ENCODE assay signal across 10 mouse cellular contexts in the genomic region with DNA sequence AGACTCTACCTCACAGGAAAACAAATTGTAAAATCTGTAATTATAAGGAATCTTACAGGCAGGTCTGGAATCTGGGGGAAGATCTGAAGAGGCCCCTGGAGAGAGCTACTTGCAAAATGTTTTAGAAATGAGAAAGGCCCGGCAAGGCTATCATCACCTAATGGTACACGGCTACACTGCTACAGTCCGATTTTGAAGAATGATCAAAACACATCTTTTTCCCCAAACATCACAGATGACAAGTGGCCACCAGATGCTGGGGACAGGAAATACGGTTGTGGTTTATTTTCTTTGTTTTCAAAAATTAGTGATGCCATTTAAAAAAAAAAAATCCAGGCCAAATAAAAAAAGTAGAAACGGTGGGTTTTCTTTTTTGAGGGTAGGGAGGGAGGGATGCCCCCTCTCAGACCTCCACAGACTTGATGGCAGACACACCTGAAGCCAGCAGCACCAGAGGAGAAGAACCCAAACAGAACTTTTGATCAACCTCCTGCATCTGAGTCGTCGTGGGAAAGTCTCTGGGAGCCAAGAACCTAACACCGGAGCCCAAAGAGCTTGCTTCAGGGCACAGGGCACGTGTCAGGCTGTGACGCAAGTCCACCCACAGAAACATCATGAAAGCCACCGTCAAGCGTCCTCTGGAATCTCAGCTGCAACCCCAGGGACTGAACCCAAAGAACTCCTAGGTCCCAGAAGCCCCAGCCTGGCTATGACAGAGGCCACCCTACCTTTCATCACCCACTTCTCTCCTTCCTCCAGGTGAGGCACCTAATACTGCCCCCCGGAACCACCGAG. TPM values are rescaled to one million over a fixed set of nuclear protein-coding genes. Genes with fewer than 3 reads are reported as not detected.
A peak's percentile ranks its signal among the peaks of the same experiment; 100 is the strongest.
DNase-seq lines count a peak whose midpoint lies in the region; ATAC-seq lines count a peak whose summit lies in the region.
"Had no signal": no experiment of that assay in that cellular context is flagged by ENCODE, and none has a peak within 500 bp of the region (broad histone marks: within the 10 kb centered on the region; RNA-seq: fewer than 3 reads in every experiment).

No protein-coding gene starts in this region.

- H3K9me3 ChIP-seq in embryonic facial prominence, embryonic 10.5 days = no peaks in the 10 kb centered on the region
- no peaks in the 10 kb centered on the region for H3K9me3 ChIP-seq in hindbrain, embryonic 13.5 days
- H3K9me3 ChIP-seq in midbrain, embryonic 15.5 days = no peaks in the 10 kb centered on the region
- H3K9me3 ChIP-seq: heart, embryonic 13.5 days; lung, embryonic 15.5 days had no signal

- WGBS in embryonic facial prominence, embryonic 10.5 days = 80% methylated on average over 14 of the region's 14 CpGs
- WGBS in hindbrain, embryonic 13.5 days = 78% methylated on average over 14 of the region's 14 CpGs
- WGBS in midbrain, embryonic 15.5 days = 79% methylated on average over 14 of the region's 14 CpGs

- no peak overlapping the region for H3K4me3 ChIP-seq in embryonic facial prominence, embryonic 10.5 days
- H3K4me3 ChIP-seq in hindbrain, embryonic 13.5 days = no peak overlapping the region
- no peak overlapping the region for H3K4me3 ChIP-seq in midbrain, embryonic 15.5 days
- H3K4me3 ChIP-seq: heart, embryonic 13.5 days; lung, embryonic 15.5 days had no signal

- no peak overlapping the region for H3K9ac ChIP-seq in hindbrain, embryonic 13.5 days
- no peak overlapping the region for H3K9ac ChIP-seq in midbrain, embryonic 15.5 days
- H3K9ac ChIP-seq: heart, embryonic 13.5 days; lung, embryonic 15.5 days had no signal

- DNase-seq in embryonic facial prominence, embryonic 10.5 days (ENCODE audit: low spot score) = no peak
- DNase-seq in cerebellum, postnatal 25 days = no peak
- no peak for DNase-seq in layer of hippocampus, adult 9-11 months
- DNase-seq in kidney, postnatal 25 days = no peak

- no peak overlapping the region for H3K4me2 ChIP-seq in hindbrain, embryonic 13.5 days
- H3K4me2 ChIP-seq in midbrain, embryonic 15.5 days = no peak overlapping the region
- H3K4me2 ChIP-seq: heart, embryonic 13.5 days; lung, embryonic 15.5 days had no signal

- no peaks in the 10 kb centered on the region for H3K27me3 ChIP-seq in embryonic facial prominence, embryonic 10.5 days (replicated peaks; ENCODE audit: low read depth, poor library complexity, severe bottlenecking)
- no peaks in the 10 kb centered on the region for H3K27me3 ChIP-seq in hindbrain, embryonic 13.5 days
- no peaks in the 10 kb centered on the region for H3K27me3 ChIP-seq in midbrain, embryonic 15.5 days (replicated peaks)
- H3K27me3 ChIP-seq: lung, embryonic 15.5 days had no signal

- H3K4me1 ChIP-seq in embryonic facial prominence, embryonic 10.5 days = peaks cover 95% of the 10 kb centered on the region
- peaks cover 85% of the 10 kb centered on the region for H3K4me1 ChIP-seq in hindbrain, embryonic 13.5 days (replicated peaks)
- H3K4me1 ChIP-seq in midbrain, embryonic 15.5 days = peaks cover 56% of the 10 kb centered on the region

- peak; percentile 24 for ATAC-seq in CD4-positive, CD25-positive, alpha-beta regulatory T cell, adult 4 months
- no peak for ATAC-seq in hindbrain, embryonic 13.5 days (ENCODE audit: low FRiP score)
- ATAC-seq in midbrain, embryonic 15.5 days (replicated peaks) = no peak
- ATAC-seq: intestine, postnatal 0 days had no signal

- H3K36me3 ChIP-seq in embryonic facial prominence, embryonic 10.5 days (replicated peaks) = peaks cover 6% of the 10 kb centered on the region
- no peaks in the 10 kb centered on the region for H3K36me3 ChIP-seq in hindbrain, embryonic 13.5 days
- H3K36me3 ChIP-seq in midbrain, embryonic 15.5 days (replicated peaks) = no peaks in the 10 kb centered on the region
- H3K36me3 ChIP-seq: heart, embryonic 13.5 days; lung, embryonic 15.5 days had no signal

- H3K27ac ChIP-seq in embryonic facial prominence, embryonic 10.5 days (replicated peaks) = peak overlapping the region; percentile 54
- H3K27ac ChIP-seq in hindbrain, embryonic 13.5 days = peak overlapping the region; percentile 78
- H3K27ac ChIP-seq in midbrain, embryonic 15.5 days = peak overlapping the region; percentile 34; the same call in 1 of the 2 replicates
- H3K27ac ChIP-seq: heart, embryonic 13.5 days; lung, embryonic 15.5 days had no signal

RNA-seq across cellular contexts. Expression of gene Prex1, which starts 41.3 kb away (rescaled TPM):
- 10 to 100 TPM; 25.0 to 25.2 TPM for polyA plus RNA-seq in CD4-positive, CD25-positive, alpha-beta regulatory T cell, adult 4 months (2017; shearing (Covaris generic))
- polyA plus RNA-seq in embryonic facial prominence, embryonic 10.5 days (2016; fragmentation: Nextera tagmentation; extraction: Ambion mirVana) = 32.6 and 35.2 TPM in 2 replicates
- polyA plus RNA-seq in hindbrain, embryonic 13.5 days (2015; fragmentation: Nextera tagmentation; extraction: Ambion mirVana) = 24.7 and 29.7 TPM in 2 replicates
- polyA plus RNA-seq in midbrain, embryonic 15.5 days (2015; fragmentation: Nextera tagmentation; extraction: Ambion mirVana) = 20.6 and 22.0 TPM in 2 replicates
